Mouse (Mus musculus) heart, adult 2 months (tissue): ENCODE measurements around the gene Ifnb1. TPM values are rescaled to one million over a fixed set of nuclear protein-coding genes. Genes with fewer than 3 reads are reported as not detected.

Experiments
- DNase-seq, 2 experiments: peaks; one replicate each; pipeline ENCODE4 v3.0.0; 2021
- H3K27ac ChIP-seq: fragments of 200-600 bp; 2 replicates; pipeline ENCODE4 v1.8.1; 2022
- H3K27me3 ChIP-seq: fragments of 200-500 bp; 2 replicates; pipeline ENCODE4 v1.6.1; 2012; ENCODE audit warnings: mild to moderate bottlenecking, low read length, inconsistent platforms, mixed read lengths; ENCODE audit not compliant: control insufficient read depth, insufficient read depth
- H3K36me3 ChIP-seq: fragments of 200-500 bp; 2 replicates; pipeline ENCODE4 v1.6.1; 2012; ENCODE audit warnings: low read length, inconsistent platforms; ENCODE audit not compliant: control insufficient read depth, insufficient read depth
- H3K4me1 ChIP-seq: fragments of 200-500 bp; 2 replicates; pipeline ENCODE4 v1.6.1; 2011; ENCODE audit warnings: low read length; ENCODE audit not compliant: control insufficient read depth, insufficient read depth
- H3K4me3 ChIP-seq: fragments of 200-600 bp; 2 replicates; pipeline ENCODE4 v1.8.1; 2022
- H3K79me2 ChIP-seq: fragments of 200-500 bp; replicated peaks from 2 replicates; pipeline ENCODE4 v1.6.1; 2012; ENCODE audit warnings: mild to moderate bottlenecking, inconsistent platforms, low read length, moderate library complexity, mixed read lengths; ENCODE audit not compliant: control insufficient read depth, insufficient read depth
- H3K9ac ChIP-seq: fragments of 200-500 bp; 2 replicates; pipeline ENCODE4 v1.6.1; 2012; ENCODE audit warnings: low read depth, mild to moderate bottlenecking, control low read depth, inconsistent platforms, low read length, mixed read lengths
- CTCF ChIP-seq: fragments of 200-600 bp; IDR thresholded peaks from 2 replicates; pipeline ENCODE4 v1.8.1; 2022; ENCODE audit warnings: antibody characterized with exemption, mild to moderate bottlenecking, moderate library complexity
- EP300 ChIP-seq: fragments of 200-500 bp; IDR thresholded peaks from 2 replicates; pipeline ENCODE4 v1.6.1; 2011; ENCODE audit warnings: low read depth, low read length, control low read depth; ENCODE audit not compliant: insufficient read depth
- POLR2A ChIP-seq: fragments of 200-500 bp; IDR thresholded peaks from 2 replicates; pipeline ENCODE4 v1.6.1; 2011; ENCODE audit warnings: mild to moderate bottlenecking, low read depth, low read length, control low read depth; ENCODE audit not compliant: insufficient read depth
- WGBS: fragments of 180-500 bp; shearing (Covaris S2); methylation state at CpG from one replicate; pipeline ENCODE4 v1.1.7; 2018; 5-methylcytosine and 5-hydroxymethylcytosine counted together
- intact Hi-C: fragments of 180-260 bp; cut with DNase I; formaldehyde crosslinking; loops from one replicate; pipeline ENCODE4 v1.15.1; 2025
- polyA plus RNA-seq: library from polyadenylated mRNA; depleted of rRNA; stranded (reverse); fragments of >200 nt; gene quantifications from 2 replicates; pipeline ENCODE4 v1.2.3, GENCODE M21; 2012
- total RNA-seq, 2 experiments: library from RNA; stranded (reverse); gene quantifications; 2 replicates each; pipeline ENCODE4 v1.2.3; 2021

The Ifnb1 gene
- total and polyA plus RNA-seq, 3 experiments: not detected

DNA sequence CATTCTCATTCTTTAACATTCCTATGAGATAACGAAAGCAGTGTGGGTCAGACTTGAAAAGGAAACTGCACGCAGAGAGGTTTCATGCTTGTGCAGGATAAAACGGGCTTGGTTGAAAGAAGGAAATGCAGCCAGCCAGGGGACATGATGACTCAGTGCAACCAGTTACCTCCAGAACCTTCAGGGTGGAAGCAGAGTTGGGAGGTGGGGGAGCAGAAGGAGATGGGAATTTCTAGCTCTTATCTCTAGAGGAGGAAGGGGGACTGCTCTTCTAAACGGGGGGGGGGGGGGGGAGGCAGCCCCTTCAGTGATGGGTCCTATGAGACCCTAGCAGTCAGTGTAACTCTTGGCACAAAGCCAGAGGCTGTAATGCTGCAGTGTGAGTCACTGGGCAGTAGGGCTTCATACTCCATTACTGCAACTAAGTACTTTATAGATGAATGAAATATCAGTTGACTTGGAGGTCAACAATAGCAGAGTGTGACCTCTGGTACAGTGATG, 6.8 kb downstream of the Ifnb1 start:
- Histone ChIP-seq H3K9ac (no peak overlapping the region), H3K4me1 (peaks cover 8% of the 10 kb centered on the region), H3K27ac (peak overlapping the region; percentile 67), H3K27me3 (no peaks in the 10 kb centered on the region), H3K4me3 (peak overlapping the region; percentile 41), H3K36me3 (no peaks in the 10 kb centered on the region), H3K79me2 (no peaks in the 10 kb centered on the region)
- DNase-seq: peak; percentile 56 to 62
- WGBS: 1% methylated on average over 4 of the region's 4 CpGs
- intact Hi-C loops: loop anchor here (2.0 to 5.0 kb wide), 3 partner anchors 21 to 163 kb away; partner anchors contain the start of gene Hacd4
- TF ChIP-seq EP300: 0 out of 2 replicates have a peak, but pooled peaks have one; percentile 21
- TF ChIP-seq CTCF: 0 out of 2 replicates have a peak, but pooled peaks have one; percentile 2
- TF ChIP-seq POLR2A: no peak

DNA sequence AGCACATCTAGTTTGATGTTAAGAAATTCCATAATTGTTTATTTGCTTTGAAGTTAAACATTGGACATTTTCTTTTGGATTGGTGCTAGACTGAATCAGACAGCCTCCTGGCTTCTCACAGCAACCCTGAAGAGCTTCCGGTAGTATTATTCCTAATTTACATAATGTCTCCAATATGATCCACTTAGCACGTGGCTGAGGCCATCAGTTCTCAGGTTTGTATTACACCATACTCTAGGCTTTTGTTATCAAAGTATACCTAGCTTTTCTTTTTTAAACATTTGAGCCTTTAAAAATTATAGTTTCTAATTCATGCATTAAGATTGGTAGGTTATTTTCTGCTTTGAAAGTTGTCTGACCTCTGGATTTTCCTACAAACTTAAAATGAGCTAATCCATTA, 7.3 kb downstream of the Ifnb1 start:
- Histone ChIP-seq H3K4me1 (peaks cover 8% of the 10 kb centered on the region), H3K27ac (peak overlapping the region; percentile 67), H3K9ac (no peak overlapping the region), H3K27me3 (no peaks in the 10 kb centered on the region), H3K36me3 (no peaks in the 10 kb centered on the region), H3K79me2 (no peaks in the 10 kb centered on the region), H3K4me3 (peak overlapping the region; percentile 41)
- DNase-seq: no peak
- 13% methylated on average over 2 of the region's 2 CpGs for WGBS
- intact Hi-C loops: loop anchor here (2.0 to 5.0 kb wide), 3 partner anchors 20 to 163 kb away; partner anchors contain the start of gene Hacd4
- no peak for TF ChIP-seq POLR2A

DNA sequence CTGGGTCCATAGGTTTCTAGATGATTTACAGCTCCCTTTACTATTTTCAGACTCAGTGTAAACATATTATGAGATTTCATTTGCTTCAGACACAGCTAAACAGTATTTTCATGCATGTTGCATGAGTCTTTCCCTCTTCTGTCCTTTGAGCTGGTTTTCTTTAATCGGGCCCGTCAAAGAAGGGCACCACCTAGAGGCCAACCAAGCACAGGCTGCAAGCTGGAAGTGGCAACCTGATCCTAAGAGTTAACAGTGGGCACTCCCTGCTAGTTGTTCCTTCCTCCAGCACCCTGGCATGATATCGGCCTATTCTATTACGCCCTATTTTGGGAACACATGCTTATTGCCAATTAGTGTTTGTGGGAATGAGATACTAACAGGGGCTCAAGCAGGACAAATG, 8.2 kb downstream of the Ifnb1 start:
- intact Hi-C loops: loop anchor here (2.0 kb wide), 2 partner anchors 20 to 76 kb away; partner anchors contain the start of gene Hacd4
- no peak overlapping the region; the same call in 1 of the 2 replicates for H3K27ac ChIP-seq

DNA sequence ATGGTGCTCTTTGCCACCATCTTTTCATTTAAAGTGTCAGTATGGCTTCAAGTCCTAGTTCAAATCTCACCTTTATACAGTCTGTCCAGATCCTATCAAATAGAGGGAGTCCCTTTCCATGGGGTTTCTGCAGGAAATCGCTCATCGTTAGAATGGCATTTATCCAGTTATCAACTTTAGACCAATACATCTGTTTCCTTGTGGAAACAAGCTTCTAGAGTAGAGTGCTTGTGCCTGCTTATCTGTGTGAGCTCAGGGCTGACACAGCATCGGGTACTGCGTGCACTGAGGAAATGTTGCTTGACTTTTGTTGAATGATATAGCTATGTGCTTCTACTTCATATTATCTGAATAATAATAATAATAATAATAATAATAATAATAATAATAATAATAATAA, 8.8 kb downstream of the Ifnb1 start:
- no peak overlapping the region for H3K9ac ChIP-seq
- peaks cover 8% of the 10 kb centered on the region for H3K4me1 ChIP-seq
- H3K79me2 ChIP-seq: no peaks in the 10 kb centered on the region
- no peak for TF ChIP-seq EP300
- TF ChIP-seq CTCF: no peak
- no peak for TF ChIP-seq POLR2A
- intact Hi-C loops: loop anchor here (2.0 kb wide), 2 partner anchors 19 to 75 kb away; partner anchors contain the start of gene Hacd4
- WGBS: 60% methylated on average over 4 of the region's 4 CpGs
- H3K27me3 ChIP-seq: no peaks in the 10 kb centered on the region
- no peak overlapping the region for H3K27ac ChIP-seq
- no peak overlapping the region for H3K4me3 ChIP-seq
- H3K36me3 ChIP-seq: no peaks in the 10 kb centered on the region
- DNase-seq: no peak

More for the DNA sequence above, 8.2 kb downstream of the Ifnb1 start:
- no peaks in the 10 kb centered on the region for H3K27me3 ChIP-seq
- no peak overlapping the region for H3K9ac ChIP-seq
- 11% methylated on average over 4 of the region's 4 CpGs for WGBS
- no peaks in the 10 kb centered on the region for H3K36me3 ChIP-seq
- peaks cover 8% of the 10 kb centered on the region for H3K4me1 ChIP-seq
- no peak overlapping the region for H3K4me3 ChIP-seq
- DNase-seq: peak; percentile 56 to 60
- TF ChIP-seq POLR2A (no peak), CTCF (peak; percentile 92)
- no peaks in the 10 kb centered on the region for H3K79me2 ChIP-seq

DNA sequence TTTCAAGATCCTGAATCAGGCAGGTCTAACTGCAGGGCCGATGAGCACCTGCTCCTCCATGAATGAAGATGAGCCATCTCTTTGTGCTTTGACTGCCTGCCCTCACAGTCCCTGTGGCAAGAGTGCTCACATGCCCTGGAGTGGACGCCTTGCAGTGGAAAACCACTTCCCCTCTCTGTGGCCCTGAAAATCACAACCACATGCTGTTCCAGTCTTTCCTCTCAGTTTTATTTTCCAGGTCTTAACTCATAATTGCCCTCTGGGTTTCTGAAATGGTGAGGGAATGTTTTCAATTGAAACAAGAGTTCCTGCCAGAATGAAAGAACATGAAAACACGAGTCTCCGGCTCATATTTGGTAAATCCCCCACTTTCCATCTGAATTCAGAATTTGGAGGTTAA, 18.8 kb downstream of the Ifnb1 start:
- Histone ChIP-seq H3K27ac (no peak overlapping the region), H3K9ac (no peak overlapping the region), H3K36me3 (no peaks in the 10 kb centered on the region), H3K4me3 (no peak overlapping the region), H3K79me2 (no peaks in the 10 kb centered on the region), H3K4me1 (no peaks in the 10 kb centered on the region), H3K27me3 (no peaks in the 10 kb centered on the region; the same call in 1 of the 2 replicates)
- WGBS: 72% methylated on average over 4 of the region's 4 CpGs
- intact Hi-C loops: no loop called here
- TF ChIP-seq CTCF (no peak), EP300 (no peak), POLR2A (no peak)
- DNase-seq: no peak

DNA sequence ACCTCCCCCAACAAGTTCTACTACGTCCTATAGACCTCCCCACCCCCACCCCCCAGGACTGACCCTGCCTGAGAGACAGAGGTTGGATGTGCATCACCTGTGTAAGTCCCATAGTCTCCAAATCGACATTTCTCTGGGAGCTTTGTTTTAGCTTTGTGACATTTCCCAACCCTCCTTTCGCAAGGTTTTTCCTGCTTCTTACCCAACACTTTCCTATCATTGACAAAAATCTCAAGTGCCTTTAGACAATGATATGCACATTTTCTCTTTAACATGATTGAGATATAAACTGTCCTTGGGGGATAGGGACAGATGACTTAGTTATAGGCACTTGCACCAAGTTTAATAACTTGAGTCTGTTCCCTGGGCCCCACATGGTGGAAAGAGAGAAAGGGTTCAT, 21.3 kb downstream of the Ifnb1 start:
- peaks cover 2% of the 10 kb centered on the region; the same call in 1 of the 2 replicates for H3K4me1 ChIP-seq
- no peak overlapping the region for H3K4me3 ChIP-seq
- H3K79me2 ChIP-seq: no peaks in the 10 kb centered on the region
- intact Hi-C loops: no loop called here
- no peaks in the 10 kb centered on the region for H3K27me3 ChIP-seq
- TF ChIP-seq CTCF: no peak
- no peak for TF ChIP-seq POLR2A
- no peak for TF ChIP-seq EP300
- no peaks in the 10 kb centered on the region for H3K36me3 ChIP-seq
- H3K9ac ChIP-seq: no peak overlapping the region
- DNase-seq: no peak
- no peak overlapping the region for H3K27ac ChIP-seq
- 87% methylated on average over 3 of the region's 3 CpGs for WGBS
